Mouse (Mus musculus): Measurements from ENCODE around the gene Topaz1. TPM values are rescaled to one million over a fixed set of nuclear protein-coding genes. Genes with fewer than 3 reads are reported as not detected.

Gene Topaz1
- polyA plus RNA-seq, 1 experiment from 2014 or later: not detected

DNA sequence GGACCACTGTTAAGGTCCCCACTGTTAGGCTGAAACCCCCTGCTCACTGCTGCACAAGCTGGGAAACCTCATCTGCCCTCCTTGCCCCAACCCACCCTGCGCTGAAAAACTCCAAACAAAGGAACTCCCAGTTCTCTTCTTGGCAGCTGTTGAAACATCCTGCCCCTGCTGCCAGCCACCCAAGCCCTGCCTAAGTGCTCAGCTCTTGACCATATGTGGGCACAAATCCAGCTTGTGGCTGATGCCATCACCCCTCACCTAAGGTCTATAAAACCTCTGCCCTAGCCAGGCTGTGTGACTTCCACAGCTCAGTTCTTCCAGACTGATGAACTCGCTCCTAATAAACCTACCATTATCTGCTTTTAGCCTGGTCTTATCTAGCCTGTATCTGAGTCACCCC lies 11.1 kb upstream of the Topaz1 start:
- H3K4me1 ChIP-seq (replicated peaks): no peaks in the 10 kb centered on the region
- WGBS: 33% methylated on average over 2 of the region's 2 CpGs
- H3K9ac ChIP-seq: no peak overlapping the region
- no peaks in the 10 kb centered on the region for H3K36me3 ChIP-seq
- H3K27ac ChIP-seq (ENCODE audit: poor library complexity, severe bottlenecking): no peak overlapping the region
- H3K9me3 ChIP-seq (replicated peaks): peaks cover 6% of the 10 kb centered on the region
- no peak overlapping the region for H3K4me3 ChIP-seq
- H3K27me3 ChIP-seq (replicated peaks): 0 out of 2 replicates have a peak, but pooled peaks cover 11% of the 10 kb centered on the region
- no peak for ATAC-seq (ENCODE audit: insufficient number of reproducible peaks, low FRiP score)
- H3K4me2 ChIP-seq: no peak overlapping the region

DNA sequence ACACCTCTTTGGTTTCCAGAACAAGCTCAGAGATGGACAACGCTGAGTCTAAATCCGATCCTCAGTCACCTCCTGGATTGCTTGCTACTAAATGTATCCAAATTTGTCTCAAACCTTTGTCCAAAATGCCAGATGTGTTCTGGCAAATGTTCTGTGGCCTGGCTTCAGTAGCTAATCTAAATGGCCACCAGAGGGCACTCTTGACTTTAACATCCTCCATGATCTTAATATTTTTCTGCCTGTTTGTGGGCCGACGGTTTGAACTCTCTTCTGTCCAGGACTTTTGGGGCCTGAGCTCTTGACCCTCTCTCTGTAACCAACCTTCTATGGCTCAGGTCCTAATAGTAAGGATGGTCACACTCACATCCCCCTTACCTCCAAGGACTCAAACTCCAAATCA lies 10.4 kb upstream of the Topaz1 start:
- Histone ChIP-seq H3K9ac (no peak overlapping the region), H3K27me3 (replicated peaks) (0 out of 2 replicates have a peak, but pooled peaks cover 11% of the 10 kb centered on the region), H3K9me3 (replicated peaks) (peaks cover 6% of the 10 kb centered on the region), H3K4me3 (no peak overlapping the region), H3K4me2 (no peak overlapping the region), H3K27ac (ENCODE audit: poor library complexity, severe bottlenecking) (no peak overlapping the region), H3K4me1 (replicated peaks) (no peaks in the 10 kb centered on the region), H3K36me3 (no peaks in the 10 kb centered on the region)
- ATAC-seq (ENCODE audit: insufficient number of reproducible peaks, low FRiP score): no peak
- 26% methylated on average over 4 of the region's 4 CpGs for WGBS

GRCm38 (mm10) chr9:122745879-122746278 lies 1.3 kb upstream of the Topaz1 start:
- Histone ChIP-seq H3K4me3 (no peak overlapping the region), H3K27ac (ENCODE audit: poor library complexity, severe bottlenecking) (no peak overlapping the region)
- WGBS: 75% methylated on average over 1 of the region's 1 CpGs

GRCm38 (mm10) chr9:122757614-122758013 lies 10.5 kb downstream of the Topaz1 start:
- ATAC-seq (ENCODE audit: insufficient number of reproducible peaks, low FRiP score): no peak
- WGBS: 48% methylated on average over 2 of the region's 2 CpGs
- peaks cover 4% of the 10 kb centered on the region; the same call in 1 of the 2 replicates for H3K9me3 ChIP-seq (replicated peaks)
- no peak overlapping the region for H3K9ac ChIP-seq
- no peak overlapping the region for H3K27ac ChIP-seq (ENCODE audit: poor library complexity, severe bottlenecking)
- no peak overlapping the region for H3K4me2 ChIP-seq
- no peaks in the 10 kb centered on the region for H3K36me3 ChIP-seq
- H3K4me1 ChIP-seq (replicated peaks): no peaks in the 10 kb centered on the region
- no peaks in the 10 kb centered on the region for H3K27me3 ChIP-seq (replicated peaks)
- no peak overlapping the region for H3K4me3 ChIP-seq

More at GRCm38 (mm10) chr9:122745879-122746278, 1.3 kb upstream of the Topaz1 start:
- Histone ChIP-seq H3K4me2 (no peak overlapping the region), H3K36me3 (no peaks in the 10 kb centered on the region), H3K27me3 (replicated peaks) (no peaks in the 10 kb centered on the region), H3K9ac (no peak overlapping the region), H3K9me3 (replicated peaks) (no peaks in the 10 kb centered on the region), H3K4me1 (replicated peaks) (no peaks in the 10 kb centered on the region)
- no peak for ATAC-seq (ENCODE audit: insufficient number of reproducible peaks, low FRiP score)

GRCm38 (mm10) chr9:122760111-122760510 lies 13.0 kb downstream of the Topaz1 start:
- no peaks in the 10 kb centered on the region for H3K27me3 ChIP-seq (replicated peaks)
- H3K9ac ChIP-seq: no peak overlapping the region
- H3K27ac ChIP-seq (ENCODE audit: poor library complexity, severe bottlenecking): no peak overlapping the region
- no peak overlapping the region for H3K4me2 ChIP-seq
- no peak overlapping the region for H3K4me3 ChIP-seq
- H3K36me3 ChIP-seq: no peaks in the 10 kb centered on the region
- H3K9me3 ChIP-seq (replicated peaks): peaks cover 3% of the 10 kb centered on the region; the same call in 1 of the 2 replicates
- ATAC-seq (ENCODE audit: insufficient number of reproducible peaks, low FRiP score): no peak
- no peaks in the 10 kb centered on the region for H3K4me1 ChIP-seq (replicated peaks)

DNA sequence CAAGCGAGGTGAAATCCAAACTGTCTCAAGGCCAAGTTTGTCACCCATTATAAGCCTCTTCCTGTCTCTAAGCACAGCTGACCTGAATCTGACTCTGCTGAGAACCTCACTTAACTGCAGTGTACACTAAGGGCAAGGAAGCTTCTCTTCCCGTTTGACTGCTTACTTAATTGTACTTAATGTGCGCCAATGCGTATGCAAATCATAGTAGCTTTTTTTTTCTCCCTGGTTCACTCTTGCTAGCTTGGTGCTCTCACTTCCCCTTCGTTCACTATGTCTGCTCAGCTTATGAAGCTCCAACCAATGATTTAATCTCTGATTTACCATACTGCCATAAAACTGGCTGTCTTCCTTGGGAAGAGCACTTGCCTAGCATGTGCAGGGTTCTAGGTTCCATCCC lies 38.1 kb downstream of the Topaz1 start:
- H3K4me1 ChIP-seq (replicated peaks): no peaks in the 10 kb centered on the region
- no peak for ATAC-seq (ENCODE audit: insufficient number of reproducible peaks, low FRiP score)
- 79% methylated on average over 5 of the region's 5 CpGs for WGBS
- no peak overlapping the region for H3K4me3 ChIP-seq
- no peak overlapping the region for H3K4me2 ChIP-seq
- H3K27ac ChIP-seq (ENCODE audit: poor library complexity, severe bottlenecking): no peak overlapping the region
- H3K27me3 ChIP-seq (replicated peaks): no peaks in the 10 kb centered on the region; the same call in 1 of the 2 replicates
- H3K9ac ChIP-seq: no peak overlapping the region
- no peaks in the 10 kb centered on the region for H3K36me3 ChIP-seq
- H3K9me3 ChIP-seq (replicated peaks): no peaks in the 10 kb centered on the region

GRCm38 (mm10) chr9:122786534-122786933 lies 39.4 kb downstream of the Topaz1 start:
- Histone ChIP-seq H3K4me3 (no peak overlapping the region), H3K9ac (no peak overlapping the region), H3K27me3 (replicated peaks) (no peaks in the 10 kb centered on the region; the same call in 1 of the 2 replicates), H3K4me1 (replicated peaks) (no peaks in the 10 kb centered on the region), H3K36me3 (no peaks in the 10 kb centered on the region), H3K9me3 (replicated peaks) (no peaks in the 10 kb centered on the region), H3K4me2 (no peak overlapping the region), H3K27ac (ENCODE audit: poor library complexity, severe bottlenecking) (no peak overlapping the region)
- no peak for ATAC-seq (ENCODE audit: insufficient number of reproducible peaks, low FRiP score)
- 91% methylated on average over 1 of the region's 1 CpGs for WGBS

DNA sequence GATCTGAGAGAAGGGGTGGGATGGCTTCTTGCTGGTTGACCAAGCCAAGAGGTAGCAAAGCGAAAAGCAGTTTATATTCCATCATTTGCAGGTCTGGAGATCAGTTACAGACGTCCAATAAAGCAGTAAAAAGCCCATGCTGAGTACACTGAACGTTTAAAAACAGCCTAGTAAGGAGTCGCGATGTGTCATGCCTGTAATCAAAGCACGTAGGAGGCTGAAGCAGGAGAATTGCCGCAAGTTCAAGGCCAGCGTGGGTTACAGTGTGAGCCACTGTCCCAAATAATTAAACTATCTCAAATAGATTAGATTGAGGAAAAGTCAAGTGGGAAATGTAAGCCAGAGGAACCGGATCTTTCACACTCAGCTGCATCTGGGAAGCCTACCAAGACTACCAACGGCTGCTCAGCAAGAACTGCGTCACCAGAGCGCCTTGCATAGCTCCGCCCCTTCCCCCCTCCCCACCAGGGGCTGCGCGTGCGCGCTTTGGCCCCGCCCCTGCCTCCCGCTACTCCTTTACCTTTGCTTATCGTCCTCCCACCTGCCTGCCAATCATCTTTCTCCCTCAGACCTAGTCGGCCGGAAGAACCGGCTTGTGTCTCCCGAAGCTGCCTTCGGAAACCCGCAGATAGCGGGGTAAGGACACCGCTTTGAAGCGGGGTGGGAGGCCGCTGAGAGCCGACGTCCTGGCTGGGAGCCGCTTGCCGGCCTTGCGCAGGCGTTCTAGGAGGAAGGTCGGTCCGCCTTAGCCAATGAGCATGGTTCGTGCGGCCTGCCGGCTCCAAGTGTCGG lies 58.1 kb downstream of the Topaz1 start, which contains the start of gene Tcaim:
TSS of gene Tcaim (plus strand) at position 487 of the 792 bp plus-strand sequence.
- Histone ChIP-seq H3K9me3 (replicated peaks) (no peaks in the 10 kb centered on the region), H3K36me3 (no peaks in the 10 kb centered on the region), H3K4me2 (peak within 1 kb of the TSS; percentile 97), H3K27ac (ENCODE audit: poor library complexity, severe bottlenecking) (peak within 1 kb of the TSS; percentile 89), H3K27me3 (replicated peaks) (0 out of 2 replicates have a peak, but pooled peaks cover under 1% of the 10 kb centered on the region), H3K4me1 (replicated peaks) (peaks cover 20% of the 10 kb centered on the region), H3K4me3 (peak within 1 kb of the TSS; percentile 77), H3K9ac (peak within 1 kb of the TSS; percentile 92)
- WGBS: 6% methylated on average over 42 of the region's 42 CpGs
- peak; percentile 98 for ATAC-seq (ENCODE audit: insufficient number of reproducible peaks, low FRiP score)

DNA sequence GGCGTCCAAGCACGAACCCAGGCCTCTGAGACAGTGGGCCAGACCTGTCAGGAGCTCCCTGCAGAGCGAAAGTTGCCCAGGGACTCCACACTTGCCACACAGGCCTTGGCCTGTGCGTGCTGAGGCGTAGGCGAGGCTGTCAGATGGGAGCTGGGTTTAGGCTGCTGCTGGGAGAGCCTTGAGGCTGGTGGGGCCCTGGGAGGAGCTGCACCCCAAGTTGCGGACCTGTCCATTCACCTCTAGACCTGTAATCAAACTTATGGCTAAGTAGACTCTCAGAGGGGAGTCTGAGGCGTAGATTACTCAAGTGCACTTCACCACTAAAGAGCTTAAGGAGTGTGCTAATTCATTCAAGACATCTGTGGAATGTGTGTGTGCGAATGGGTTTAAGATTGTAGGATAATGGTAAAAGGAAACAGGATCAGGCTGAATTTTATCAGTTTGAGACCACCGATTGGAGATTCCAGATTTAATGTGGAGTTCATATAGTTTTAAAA lies 58.7 kb downstream of the Topaz1 start:
- H3K9ac ChIP-seq: peak overlapping the region; percentile 92
- ATAC-seq (ENCODE audit: insufficient number of reproducible peaks, low FRiP score): no peak
- 5% methylated on average over 10 of the region's 10 CpGs for whole genome bisulfite sequencing
- peak overlapping the region; percentile 89 for H3K27ac ChIP-seq (ENCODE audit: poor library complexity, severe bottlenecking)
- H3K4me1 ChIP-seq (replicated peaks): peaks cover 23% of the 10 kb centered on the region
- no peaks in the 10 kb centered on the region for H3K36me3 ChIP-seq
- peak overlapping the region; percentile 97 for H3K4me2 ChIP-seq
- H3K4me3 ChIP-seq: peak overlapping the region; percentile 77
- no peaks in the 10 kb centered on the region for H3K9me3 ChIP-seq (replicated peaks)
- no peaks in the 10 kb centered on the region for H3K27me3 ChIP-seq (replicated peaks)

- H3K27me3 ChIP-seq (replicated peaks): no peaks in the 10 kb centered on the region
- H3K4me3 ChIP-seq: no peak overlapping the region
- peaks cover 23% of the 10 kb centered on the region for H3K4me1 ChIP-seq (replicated peaks)
- H3K36me3 ChIP-seq: no peaks in the 10 kb centered on the region
- H3K9ac ChIP-seq: no peak overlapping the region
- H3K27ac ChIP-seq (ENCODE audit: poor library complexity, severe bottlenecking): no peak overlapping the region
- no peak for ATAC-seq (ENCODE audit: insufficient number of reproducible peaks, low FRiP score)
- WGBS: 85% methylated on average over 2 of the region's 2 CpGs
- no peaks in the 10 kb centered on the region for H3K9me3 ChIP-seq (replicated peaks)
- no peak overlapping the region for H3K4me2 ChIP-seq
Observed at GRCm38 (mm10) chr9:122807186-122807585, 60.0 kb downstream of the Topaz1 start.

DNA sequence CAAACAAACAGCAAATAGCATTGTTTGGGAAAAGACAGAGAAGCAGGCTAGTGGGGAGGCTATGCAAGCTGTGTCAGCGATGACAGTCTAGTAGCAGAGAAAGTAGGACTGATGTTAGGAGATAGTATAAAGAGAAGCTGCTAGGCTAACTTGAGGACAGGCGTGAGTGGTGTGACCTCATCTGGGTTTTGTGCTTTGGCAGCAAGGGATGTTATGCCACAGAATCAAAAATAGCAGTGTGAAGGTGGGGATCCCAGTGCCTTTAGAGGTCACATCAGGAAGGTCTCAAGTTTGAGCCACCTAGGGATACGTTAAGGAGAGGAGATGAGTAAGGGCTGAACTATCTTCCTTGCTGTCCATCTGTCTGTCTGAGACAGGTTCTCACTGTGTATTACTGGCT lies 63.1 kb downstream of the Topaz1 start:
- H3K4me1 ChIP-seq (replicated peaks): peaks cover 23% of the 10 kb centered on the region
- H3K4me2 ChIP-seq: no peak overlapping the region; the same call in 1 of the 2 replicates
- H3K36me3 ChIP-seq: peaks cover 11% of the 10 kb centered on the region; the same call in 1 of the 2 replicates
- no peak for ATAC-seq (ENCODE audit: insufficient number of reproducible peaks, low FRiP score)
- WGBS: 49% methylated on average over 3 of the region's 3 CpGs
- H3K9ac ChIP-seq: no peak overlapping the region
- H3K27ac ChIP-seq (ENCODE audit: poor library complexity, severe bottlenecking): no peak overlapping the region
- H3K4me3 ChIP-seq: no peak overlapping the region
- no peaks in the 10 kb centered on the region for H3K9me3 ChIP-seq (replicated peaks)
- no peaks in the 10 kb centered on the region for H3K27me3 ChIP-seq (replicated peaks)
